Mouse (Mus musculus) splenic B cell, adult 2 months (primary cell): Measurements from ENCODE around the gene Dvl2.
"Not testable (repeated sequence)": the region's sequence is repeated elsewhere in the genome, so short reads cannot be mapped to it uniquely, and the experiment has no call there.

ENCODE experiments used
- DNase-seq: peaks from one replicate; pipeline ENCODE4 v3.0.0-alpha.2; 2011; ENCODE audit warnings: low read depth, low spot score
- H3K27me3 ChIP-seq: 2 replicates; pipeline ENCODE4 v1.6.1; 2012; ENCODE audit warnings: mild to moderate bottlenecking, low read length, moderate library complexity, mixed read lengths; ENCODE audit not compliant: control insufficient read depth, poor library complexity, insufficient read depth, severe bottlenecking
- H3K36me3 ChIP-seq: 2 replicates; pipeline ENCODE4 v1.6.1; 2012; ENCODE audit warnings: mild to moderate bottlenecking, low read length, moderate library complexity, mixed read lengths; ENCODE audit not compliant: control insufficient read depth, poor library complexity, insufficient read depth, severe bottlenecking

The Dvl2 gene

DNA sequence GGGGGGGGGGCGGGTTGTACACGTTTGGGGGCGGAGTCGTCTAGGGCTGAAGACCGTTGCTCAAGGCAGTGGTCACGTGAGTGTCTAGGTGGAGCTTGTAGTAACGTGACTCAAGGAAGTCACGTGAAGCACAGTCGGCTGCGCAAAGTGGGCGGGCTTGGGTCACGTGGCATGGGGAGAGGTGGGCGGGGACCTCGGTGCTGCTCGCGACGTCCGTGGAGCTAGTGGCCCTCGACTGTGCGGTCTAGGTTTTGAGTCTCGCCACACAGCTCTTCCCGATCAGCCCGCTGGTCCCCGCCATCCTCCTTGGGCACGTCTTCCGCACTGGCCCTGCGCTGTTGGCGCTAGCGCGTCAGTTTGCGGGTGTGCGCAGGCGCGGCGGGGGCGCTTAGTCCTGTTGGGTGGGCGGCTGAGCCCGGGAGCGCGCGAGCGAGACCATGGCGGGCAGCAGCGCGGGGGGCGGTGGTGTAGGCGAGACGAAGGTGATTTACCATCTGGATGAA lies at the start of gene Dvl2:
Dvl2 (plus strand) TSS at position 200 of the 503 bp plus-strand sequence.
- Histone ChIP-seq H3K27me3 (no peaks in the 10 kb centered on the region), H3K36me3 (peaks cover 9% of the 10 kb centered on the region)
- peak; percentile 98 for DNase-seq

DNA sequence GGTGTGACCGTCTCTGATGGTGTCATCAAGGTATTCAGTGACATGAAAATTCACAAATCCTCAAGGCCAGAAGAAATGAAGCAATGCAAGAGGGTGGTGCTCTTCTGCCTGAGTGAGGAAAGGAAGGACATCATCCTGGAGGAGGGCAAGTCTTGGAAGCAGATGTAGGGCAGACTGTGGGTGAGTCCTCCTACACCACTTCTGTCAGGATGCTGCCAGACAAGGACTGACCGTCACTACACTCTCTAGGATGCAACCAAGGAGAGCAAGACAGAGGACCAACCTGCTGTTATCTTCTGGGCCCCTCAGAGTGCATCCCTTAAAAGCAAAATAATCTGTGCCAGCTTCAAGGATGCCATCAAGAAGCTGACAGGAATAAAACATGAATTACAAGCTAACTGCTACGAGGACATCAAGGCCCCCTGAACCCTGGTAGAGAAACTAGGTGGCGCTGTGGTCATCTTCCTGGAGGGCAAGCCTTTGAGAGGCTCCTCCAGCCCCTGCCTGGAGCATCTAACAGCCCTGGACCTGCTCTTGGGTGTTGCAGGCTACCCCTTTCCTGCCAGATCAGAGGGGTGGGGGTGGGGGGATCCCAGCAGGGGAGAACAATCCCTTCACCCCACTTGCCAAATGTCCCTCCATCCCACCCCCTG lies 49.5 kb upstream of the Dvl2 start:
- peak; percentile 59 for DNase-seq
- H3K27me3 ChIP-seq: no peaks in the 10 kb centered on the region
- H3K36me3 ChIP-seq: no peaks in the 10 kb centered on the region

DNA sequence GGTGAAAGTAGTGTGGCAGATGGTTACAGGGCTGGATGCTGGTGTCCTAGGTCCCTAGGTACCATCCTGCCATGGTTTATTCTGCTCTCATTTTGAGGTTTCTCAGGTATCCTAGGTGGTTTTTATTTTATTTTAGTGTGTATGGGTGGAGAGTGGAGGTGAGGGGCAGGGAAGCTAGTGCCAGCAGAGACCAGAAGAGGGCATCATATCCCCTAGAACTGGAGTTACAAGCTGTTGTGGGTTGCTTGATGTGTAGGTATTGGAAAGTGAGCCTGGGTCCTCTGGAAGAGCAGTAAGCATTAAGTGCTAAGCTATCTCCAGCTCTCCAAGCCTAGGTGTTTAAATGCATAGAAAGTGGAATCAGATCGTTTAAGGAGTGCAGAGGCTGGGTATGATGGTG lies 48.1 kb upstream of the Dvl2 start:
- DNase-seq: peak; percentile 47
- no peaks in the 10 kb centered on the region for H3K27me3 ChIP-seq
- H3K36me3 ChIP-seq: no peaks in the 10 kb centered on the region

DNA sequence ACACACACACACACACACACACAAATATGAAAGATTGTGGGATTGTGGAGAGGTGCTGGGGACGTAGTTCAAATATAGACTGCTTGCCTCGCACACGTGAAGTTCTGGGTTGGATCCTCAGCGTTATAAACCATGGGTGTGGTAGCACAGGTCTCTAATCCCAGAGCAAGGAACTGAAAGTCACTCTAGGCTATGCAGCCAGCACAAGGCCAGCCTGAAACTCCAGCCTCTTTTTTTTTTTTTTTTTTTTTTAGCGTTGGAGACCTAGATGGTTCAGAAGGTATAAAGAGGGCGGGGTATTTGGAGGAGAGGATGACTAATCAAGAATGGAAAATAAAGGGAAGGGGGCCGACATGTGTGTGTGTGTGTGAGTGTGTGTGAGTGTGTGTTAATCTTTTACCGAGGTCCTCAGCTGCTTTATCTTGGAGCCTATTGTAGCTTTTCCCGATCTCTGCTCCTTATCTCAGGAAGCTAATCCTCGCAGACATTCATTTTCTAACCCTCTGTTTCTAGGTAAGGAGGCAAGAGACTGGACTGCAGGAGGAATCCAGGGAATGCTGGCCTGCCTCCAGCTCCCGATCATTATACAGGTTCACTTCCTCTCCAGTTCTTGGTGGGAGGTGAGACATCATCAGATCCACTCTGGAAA lies 47.0 kb upstream of the Dvl2 start:
- no peaks in the 10 kb centered on the region for H3K27me3 ChIP-seq
- DNase-seq: no peak
- no peaks in the 10 kb centered on the region for H3K36me3 ChIP-seq

DNA sequence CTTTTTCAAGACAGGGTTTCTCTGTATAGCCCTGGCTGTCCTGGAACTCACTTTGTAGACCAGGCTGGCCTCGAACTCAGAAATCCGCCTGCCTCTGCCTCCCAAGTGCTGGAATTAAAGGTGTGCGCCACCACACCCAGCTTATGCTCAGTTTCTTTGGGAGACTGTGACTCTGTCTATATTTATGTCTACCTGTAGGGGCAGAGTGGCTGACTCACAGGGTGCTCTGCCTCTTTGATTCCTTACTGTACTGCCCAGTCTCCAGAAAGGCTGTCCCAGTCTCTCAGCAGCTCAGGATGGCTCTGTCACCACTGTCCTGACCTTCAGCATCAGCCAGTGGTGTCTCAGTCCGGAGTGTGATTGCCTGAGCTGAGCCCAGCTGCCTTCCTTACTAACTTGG lies 44.8 kb upstream of the Dvl2 start:
- H3K27me3 ChIP-seq, H3K36me3 ChIP-seq, DNase-seq: not testable (repeated sequence)

DNA sequence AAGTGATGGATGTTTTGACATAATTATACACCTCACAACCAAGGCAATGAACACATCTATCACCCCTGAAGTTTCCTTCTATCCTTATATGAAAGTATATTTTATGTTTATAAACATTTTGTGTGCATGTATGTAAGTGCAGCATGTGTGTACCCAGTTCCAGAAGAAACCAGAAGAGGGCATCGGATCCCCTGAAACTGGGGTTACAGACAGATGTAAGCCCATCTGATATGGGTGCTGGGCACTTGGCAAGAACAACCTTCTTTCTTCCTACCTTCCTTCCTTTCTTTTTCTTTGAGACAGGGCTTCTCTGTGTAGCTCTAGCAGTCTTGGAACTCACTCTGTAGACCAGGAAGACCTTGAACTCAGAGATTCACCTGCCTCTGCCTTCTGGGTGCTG lies 44.2 kb upstream of the Dvl2 start:
- Histone ChIP-seq H3K36me3 (no peaks in the 10 kb centered on the region), H3K27me3 (no peaks in the 10 kb centered on the region)
- DNase-seq: peak; percentile 48

DNA sequence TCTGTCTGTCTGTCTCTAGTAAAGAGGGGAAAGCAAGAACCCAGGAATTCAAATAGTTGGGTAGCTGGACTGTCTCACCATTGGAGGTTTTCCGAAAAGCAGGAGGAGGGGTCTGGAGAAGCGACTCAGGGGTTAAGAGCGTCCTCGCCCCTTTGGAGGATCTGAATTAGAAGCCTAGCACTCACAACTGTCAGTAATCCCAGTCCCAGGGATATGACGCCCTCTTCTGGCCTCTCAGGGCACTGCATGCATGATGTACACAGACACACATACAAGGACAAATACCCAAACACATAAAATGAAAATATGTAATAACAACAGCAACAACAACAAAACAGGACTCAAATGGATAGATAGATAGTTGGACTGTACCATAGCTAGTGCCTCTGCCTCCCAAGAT lies 39.8 kb upstream of the Dvl2 start:
- no peaks in the 10 kb centered on the region; the same call in 1 of the 2 replicates for H3K27me3 ChIP-seq
- peak; percentile 39 for DNase-seq

DNA sequence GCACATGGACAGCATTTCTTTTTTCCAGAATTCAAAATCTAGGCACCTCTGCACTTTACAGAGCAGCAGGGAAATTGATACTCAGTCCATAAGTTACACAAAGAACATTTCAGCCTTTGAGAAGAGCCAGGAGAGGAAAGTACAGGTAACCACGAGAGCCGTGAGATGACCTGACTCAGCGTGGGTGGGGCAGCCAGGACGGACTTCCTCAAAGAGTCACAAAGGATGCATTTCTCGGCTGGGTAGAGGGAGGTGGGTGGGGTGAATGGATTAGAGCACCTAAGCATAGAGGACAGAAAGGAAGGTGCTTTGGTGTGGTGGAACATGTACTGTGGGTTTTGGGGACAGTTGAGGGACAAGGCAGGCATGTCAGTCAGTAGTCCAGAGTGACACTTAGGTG lies 38.6 kb upstream of the Dvl2 start:
- Histone ChIP-seq H3K27me3 (no peaks in the 10 kb centered on the region; the same call in 1 of the 2 replicates), H3K36me3 (no peaks in the 10 kb centered on the region)
- peak; percentile 37 for DNase-seq

More for the DNA sequence above, 39.8 kb upstream of the Dvl2 start:
- H3K36me3 ChIP-seq: no peaks in the 10 kb centered on the region

DNA sequence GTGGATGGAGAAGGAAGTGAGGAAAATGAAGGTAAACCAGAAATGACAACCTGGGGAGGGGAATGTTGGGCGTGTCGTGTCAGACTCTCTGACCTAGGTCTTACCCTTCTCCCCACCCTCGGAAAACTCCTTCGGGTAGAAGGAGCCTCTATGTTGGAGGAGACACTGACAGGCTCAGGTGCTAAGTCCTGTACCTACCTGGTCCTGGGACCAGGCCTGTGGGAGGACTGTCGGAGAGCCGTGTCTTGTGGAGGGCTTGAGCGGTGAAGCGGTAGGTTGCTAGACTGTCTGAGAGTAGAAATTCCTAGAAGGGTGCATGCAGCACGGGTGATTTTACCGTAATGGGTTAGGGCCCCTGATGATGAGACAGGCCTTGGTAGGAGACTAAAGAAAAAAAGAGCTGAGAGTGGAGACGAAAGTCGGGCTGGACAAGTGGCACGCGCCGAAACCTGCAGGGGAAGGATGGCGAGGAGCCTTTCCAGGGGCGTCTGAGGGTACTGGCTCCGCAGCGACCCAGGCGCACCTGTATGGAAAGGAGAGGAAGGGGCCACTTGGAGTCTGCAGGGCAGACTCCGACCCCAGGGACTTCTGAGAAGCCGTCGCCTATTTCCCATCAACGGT lies 35.6 kb upstream of the Dvl2 start, which contains the start of gene Cldn7:
Cldn7 (plus strand) TSS at position 130 of the 621 bp plus-strand sequence.
- Histone ChIP-seq H3K27me3 (no peaks in the 10 kb centered on the region; the same call in 1 of the 2 replicates), H3K36me3 (no peaks in the 10 kb centered on the region; the same call in 1 of the 2 replicates)
- DNase-seq: no peak

DNA sequence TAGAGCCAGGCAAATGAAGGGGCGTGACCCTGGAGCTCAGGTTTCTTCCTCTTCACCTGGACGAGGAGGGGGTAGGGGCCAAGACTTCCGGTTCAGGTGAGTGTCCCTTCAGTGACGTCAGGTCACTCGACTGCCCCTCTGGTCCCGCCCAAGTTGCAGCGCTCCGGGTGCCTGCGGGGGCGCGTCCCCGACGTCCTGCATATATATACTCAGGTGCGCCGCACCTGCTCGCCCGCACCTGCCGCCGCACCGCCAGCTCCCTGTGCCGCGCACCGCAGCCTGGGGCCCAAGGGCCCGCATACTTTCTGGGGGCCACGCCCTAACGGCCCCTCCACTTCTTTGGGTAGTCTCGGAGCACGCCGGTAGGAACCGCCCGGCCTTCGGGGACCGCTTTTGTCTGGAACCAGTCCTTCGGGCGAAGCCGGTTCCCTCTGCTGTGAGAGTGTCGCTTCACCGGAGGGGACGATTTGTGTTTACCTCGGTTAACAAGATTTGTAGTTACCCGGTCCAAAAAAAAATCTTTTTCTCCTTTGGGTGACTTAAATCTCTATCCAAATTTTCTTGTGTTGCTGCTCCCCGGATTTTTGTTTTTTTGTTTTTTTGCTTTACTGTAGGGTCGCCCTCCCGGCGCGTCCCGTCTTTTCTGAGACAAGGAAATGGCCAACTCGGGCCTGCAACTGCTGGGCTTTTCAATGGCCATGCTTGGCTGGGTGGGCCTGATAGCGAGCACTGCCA lies 35.0 kb upstream of the Dvl2 start:
- DNase-seq: peak; percentile 36
- H3K27me3 ChIP-seq: no peaks in the 10 kb centered on the region; the same call in 1 of the 2 replicates
- H3K36me3 ChIP-seq: no peaks in the 10 kb centered on the region; the same call in 1 of the 2 replicates

DNA sequence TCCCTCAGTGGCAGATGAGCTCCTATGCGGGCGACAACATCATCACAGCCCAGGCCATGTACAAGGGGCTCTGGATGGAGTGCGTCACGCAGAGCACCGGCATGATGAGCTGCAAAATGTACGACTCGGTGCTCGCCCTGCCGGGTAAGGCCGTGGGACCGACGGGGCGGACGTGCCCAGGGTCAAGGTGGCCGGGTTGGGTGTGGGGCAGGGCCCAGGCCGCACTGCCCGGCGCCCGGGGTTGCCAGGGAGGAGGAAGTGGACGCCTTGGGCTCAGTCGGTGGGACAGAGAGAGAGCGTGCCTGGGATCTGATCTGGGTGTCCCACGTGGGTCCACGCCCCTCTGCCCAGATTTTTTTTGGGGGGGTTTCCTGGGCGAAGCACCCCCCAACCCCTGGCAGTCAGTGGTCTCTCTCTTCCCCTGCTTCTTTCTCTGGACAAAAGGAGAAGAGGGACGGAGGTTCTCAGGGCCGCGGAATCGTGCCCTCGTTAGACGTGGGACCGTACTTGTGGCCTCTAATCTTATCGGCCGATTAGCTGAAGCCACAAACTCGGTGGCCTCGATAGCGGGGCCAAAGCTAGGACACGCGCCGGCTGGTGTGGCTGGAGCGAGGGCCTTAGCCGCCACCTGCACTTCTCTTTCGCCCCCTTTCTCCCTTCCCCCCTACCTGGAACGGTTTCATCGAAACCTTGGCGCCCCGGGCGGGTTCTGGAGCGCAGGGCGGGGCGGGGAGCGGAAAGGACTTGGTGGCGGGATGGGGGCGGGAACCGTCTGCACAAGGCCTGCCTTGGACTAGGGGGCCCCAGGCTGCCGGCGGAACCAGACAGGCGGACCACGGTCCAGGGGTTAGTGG lies 34.2 kb upstream of the Dvl2 start:
- peak; percentile 32 for DNase-seq

DNA sequence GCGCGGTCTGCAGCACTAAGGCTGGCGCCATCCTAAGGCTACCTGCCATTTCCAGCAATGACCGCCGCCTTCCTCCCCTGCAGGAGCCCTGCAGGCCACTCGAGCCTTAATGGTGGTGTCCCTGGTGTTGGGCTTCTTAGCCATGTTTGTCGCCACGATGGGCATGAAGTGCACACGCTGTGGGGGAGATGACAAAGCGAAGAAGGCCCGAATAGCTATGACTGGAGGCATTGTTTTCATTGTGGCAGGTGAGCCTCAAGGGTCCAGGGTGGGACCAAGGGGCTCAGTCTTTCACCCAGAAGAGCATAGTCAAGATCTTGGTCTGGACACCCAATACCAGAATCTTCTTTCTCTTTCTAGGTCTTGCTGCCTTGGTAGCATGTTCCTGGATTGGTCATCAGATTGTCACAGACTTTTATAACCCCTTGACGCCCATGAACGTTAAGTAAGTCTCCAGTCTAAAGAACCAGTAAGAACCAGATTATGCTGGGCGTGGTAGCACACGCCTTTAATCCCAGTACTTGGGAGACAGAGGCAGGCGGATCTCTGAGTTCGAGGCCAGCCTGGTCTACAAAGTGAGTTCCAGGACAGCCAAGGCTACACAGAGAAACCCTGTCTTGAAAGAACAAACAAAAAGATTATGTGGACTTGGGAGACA lies 33.4 kb upstream of the Dvl2 start:
- no peak for DNase-seq
- no peaks in the 10 kb centered on the region for H3K27me3 ChIP-seq
- no peaks in the 10 kb centered on the region; the same call in 1 of the 2 replicates for H3K36me3 ChIP-seq

More for the DNA sequence above, 34.2 kb upstream of the Dvl2 start:
- H3K36me3 ChIP-seq: no peaks in the 10 kb centered on the region; the same call in 1 of the 2 replicates
- H3K27me3 ChIP-seq: no peaks in the 10 kb centered on the region; the same call in 1 of the 2 replicates

DNA sequence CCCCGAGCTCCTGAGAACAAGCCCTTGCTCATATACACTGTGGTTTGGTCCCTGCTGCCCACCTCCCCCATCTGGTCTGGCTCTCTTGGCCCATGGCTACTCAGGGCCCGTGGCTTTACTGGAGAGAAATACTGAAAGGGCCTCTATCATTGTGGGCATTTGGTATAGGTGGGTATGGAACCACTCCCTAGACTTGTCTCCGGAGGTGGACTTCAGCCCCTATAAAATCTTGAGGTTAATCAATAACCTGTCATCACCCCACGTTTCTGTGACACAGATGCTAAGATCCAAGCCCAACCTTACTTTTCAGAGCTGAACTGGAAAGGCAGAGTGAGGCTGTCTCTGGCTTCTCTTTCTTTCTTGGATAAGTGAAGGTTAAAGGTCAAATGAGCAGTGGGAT lies 31.6 kb upstream of the Dvl2 start:
- no peak for DNase-seq
- H3K27me3 ChIP-seq: no peaks in the 10 kb centered on the region

More for the DNA sequence above, 31.6 kb upstream of the Dvl2 start:
- no peaks in the 10 kb centered on the region; the same call in 1 of the 2 replicates for H3K36me3 ChIP-seq
